Mouse (Mus musculus): ENCODE measurements around the gene Smurf2.

Smurf2 gene

DNA sequence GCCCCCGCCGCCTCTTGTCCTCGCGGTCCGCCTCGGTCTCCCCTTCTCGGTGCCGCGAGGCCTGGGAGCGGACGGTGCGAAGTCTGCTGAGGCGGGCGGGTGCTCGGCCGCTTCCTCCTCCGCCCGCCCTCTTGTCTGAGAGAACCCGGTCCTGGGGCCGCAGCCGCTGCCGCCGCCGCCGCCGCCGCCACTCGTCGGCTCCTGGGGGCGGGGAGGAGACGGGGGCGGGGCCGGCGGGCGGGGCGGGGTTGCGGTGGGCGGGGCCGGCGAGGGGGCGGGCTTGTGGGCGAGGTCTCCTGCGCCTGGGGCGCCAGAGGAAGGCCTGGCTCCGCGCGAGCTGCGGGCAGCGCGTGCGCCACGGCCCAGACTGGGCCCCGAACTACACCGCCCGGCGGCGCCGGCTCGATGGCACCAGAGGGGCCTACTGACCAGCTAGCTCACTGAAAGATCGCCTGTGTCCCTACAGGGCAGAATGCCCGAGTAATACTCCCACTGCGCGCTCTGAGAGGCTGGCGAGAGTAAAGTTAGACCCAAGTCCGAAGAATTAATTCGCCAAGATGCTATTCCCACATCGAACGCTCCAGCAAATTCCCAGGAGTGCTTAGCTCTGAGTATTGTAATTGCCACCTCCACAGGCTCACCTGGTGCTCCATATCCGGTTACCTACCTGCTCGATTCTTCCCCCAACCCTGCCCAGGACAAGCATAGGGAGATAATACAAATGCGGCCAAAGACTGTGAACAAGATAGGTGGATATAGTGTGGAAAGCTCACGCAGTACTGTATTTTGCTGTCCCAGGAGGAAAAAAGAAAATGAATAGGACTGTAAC, at the start of gene Smurf2:
Gene Smurf2, minus strand, starts transcription at position 165 of the 829 bp plus-strand sequence.
- in situ Hi-C loops (cut with MseI, MboI) = no loop called here

DNA sequence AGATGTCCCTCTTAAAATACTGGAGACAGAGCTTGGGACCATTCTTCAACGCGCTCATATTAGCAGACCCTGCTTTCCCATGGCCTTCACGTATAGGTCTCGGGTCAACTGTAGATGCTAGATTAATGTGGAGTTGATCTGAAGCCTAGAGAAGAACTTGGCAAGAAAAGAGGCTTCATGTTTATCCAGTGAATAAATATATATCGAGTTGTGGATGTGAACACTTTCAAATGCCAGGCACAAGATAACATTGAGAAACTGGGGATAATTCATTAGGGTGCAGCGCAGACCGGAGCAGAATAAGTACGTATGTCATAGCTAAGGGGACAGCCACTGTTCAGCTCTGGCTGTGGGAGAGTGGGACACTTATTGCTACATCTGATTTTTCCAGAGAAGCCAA, 49.3 kb upstream of the Smurf2 start:
- in situ Hi-C loops (cut with MseI, MboI) = loop anchor here in 1 of 2 experiments (5.0 to 10.0 kb wide), 2 partner anchors 42 to 125 kb away; no protein-coding TSS in a partner anchor

DNA sequence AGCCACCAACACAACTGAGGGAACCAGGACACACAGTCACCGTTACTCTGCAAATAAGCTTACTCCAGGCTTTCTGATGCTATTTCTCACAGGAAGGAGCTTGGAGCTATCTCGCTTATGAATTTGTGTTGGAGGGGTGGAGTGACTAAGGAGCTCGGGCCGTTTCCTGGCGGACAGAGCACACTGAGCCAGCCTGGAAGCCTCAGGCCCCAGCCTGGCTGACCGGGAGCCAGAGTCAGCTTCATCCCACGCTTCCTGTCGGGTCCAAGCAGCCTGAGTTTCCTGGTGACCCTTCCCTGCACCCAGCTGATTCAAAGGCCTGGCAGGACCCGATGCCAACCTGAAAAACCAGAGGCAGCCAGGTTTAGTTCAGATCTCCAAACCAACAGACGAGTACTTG, 47.1 kb upstream of the Smurf2 start:
- in situ Hi-C loops (cut with MseI, MboI) = loop anchor here in 1 of 2 experiments (5.0 kb wide), 1 partner anchor 40 kb away; no protein-coding TSS in a partner anchor

DNA sequence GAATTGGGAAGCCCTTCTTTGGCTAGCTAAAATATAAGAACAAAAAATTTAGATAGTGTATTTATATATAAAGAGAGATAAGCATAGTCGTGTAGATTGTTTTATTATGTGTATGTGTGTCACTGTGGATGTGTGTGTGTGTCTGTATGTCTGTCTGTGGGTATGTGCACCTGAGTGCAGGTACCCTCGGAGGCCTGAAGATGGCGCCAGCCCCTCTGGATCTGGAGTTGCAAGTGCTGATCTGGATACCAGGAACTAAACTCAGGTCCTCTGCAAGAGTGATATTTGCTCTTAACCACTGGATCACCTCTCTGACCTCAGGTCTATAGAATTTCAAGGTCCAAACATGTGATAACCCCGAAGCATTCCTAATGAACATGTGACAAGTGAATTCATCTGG, 45.4 kb upstream of the Smurf2 start:
- in situ Hi-C loops (cut with MseI, MboI) = loop anchor here in 1 of 2 experiments (5.0 kb wide), 1 partner anchor 39 kb away; no protein-coding TSS in a partner anchor

DNA sequence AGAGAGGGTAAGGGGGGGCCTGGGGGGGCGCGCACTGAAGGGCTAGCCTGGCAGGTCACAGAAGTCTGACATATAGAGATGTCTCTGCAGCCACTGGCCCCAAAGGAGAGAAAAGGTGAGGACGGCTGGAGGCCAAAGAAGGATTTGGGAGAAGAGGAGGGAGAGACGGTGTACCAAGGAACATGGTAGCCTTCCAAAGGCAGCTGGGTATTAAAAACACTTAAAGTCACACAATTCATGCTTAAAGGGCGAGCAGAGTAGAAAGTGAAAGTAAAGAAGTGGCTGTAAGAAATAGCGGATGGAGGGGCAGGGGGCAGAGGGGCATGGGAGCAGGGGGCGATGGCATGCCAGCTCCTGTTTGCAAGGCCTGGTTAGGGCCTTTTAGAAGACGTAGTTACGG, 41.8 kb upstream of the Smurf2 start:
- in situ Hi-C loops (cut with MseI, MboI) = loop anchor here in 1 of 2 experiments (5.0 kb wide), 1 partner anchor 35 kb away; no protein-coding TSS in a partner anchor

DNA sequence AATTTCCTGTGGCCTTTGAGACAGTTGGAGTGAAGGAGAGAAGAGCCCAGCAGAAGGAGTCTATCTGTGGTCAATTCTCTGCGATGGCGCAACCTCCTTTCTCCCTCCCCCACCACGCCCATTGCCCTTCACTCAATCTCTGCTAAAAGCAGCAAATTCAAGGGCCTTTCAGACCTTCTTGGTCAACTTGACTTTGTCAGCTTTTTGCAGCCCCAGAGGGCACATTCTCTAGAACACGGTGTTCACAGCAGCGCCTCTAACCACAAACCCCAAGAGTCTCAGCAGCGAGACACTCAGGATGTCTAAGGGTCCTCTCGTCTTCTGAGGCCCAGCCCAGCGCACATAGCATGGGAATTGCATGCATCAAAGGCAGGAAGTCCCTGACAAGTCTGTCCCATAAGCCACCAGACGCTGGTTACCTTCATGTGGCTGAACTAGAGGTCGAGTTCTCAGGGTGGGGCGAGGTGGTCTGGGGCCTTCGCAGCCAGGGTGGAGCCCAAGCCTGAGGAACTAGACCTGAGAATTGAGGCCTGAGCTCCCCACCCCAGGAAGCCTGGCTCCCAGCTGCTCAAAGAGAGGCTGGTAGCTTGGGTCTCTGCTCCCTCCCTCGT, 41.1 kb upstream of the Smurf2 start:
- in situ Hi-C loops (cut with MseI, MboI) = loop anchor here in 1 of 2 experiments (5.0 kb wide), 1 partner anchor 34 kb away; no protein-coding TSS in a partner anchor

DNA sequence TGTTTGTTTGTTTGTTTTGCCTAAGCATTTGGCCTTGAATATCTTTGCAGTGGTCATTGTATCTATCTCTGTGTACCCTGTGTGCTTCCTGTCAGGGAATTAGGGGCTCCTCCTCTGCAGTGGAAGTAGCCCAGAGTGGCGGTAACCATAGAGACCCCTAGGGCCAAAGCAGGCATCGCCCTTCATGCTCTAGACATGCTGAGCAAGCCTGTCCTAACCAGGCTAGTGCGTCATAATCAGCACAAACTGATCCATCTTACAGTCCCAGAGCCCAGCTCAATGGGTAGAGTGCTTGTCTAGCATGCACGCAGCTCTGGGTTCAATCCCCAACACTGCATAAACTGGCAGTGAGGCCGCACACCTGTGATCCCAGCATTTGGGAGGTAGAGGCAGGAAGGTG, 38.6 kb upstream of the Smurf2 start:
- in situ Hi-C loops (cut with MseI, MboI) = no loop called here

DNA sequence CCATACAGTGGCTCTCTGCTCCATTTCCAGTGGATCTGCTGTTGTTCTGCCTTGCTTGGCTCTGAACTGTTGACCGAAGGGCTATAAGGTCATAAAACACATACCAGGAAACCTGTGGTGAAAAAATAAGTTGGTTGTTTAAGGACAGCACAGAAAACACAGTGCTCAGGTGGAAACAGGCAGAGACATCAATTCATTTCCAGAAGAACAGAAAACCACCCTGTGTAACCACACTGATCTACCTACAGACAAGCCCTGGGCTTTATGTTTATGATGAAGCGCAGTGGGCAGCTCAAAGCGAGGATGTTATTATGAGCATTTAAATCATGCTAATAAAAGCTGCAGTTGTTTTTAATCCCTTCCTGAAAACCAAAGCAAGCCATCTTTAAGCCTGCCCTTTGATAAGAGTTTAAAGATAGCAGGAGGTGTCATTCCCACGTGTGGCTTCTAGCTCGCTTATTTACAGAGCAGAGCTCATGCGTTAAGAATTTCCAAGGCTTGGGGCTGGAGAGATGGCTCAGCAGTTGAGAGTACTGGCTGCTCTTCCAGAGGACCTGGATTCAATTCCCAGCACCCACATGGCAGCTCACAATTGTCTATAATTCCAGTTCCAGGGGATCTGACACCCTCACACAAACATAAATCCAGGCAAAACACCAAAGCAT, 38.0 kb upstream of the Smurf2 start:
- in situ Hi-C loops (cut with MseI, MboI) = no loop called here

DNA sequence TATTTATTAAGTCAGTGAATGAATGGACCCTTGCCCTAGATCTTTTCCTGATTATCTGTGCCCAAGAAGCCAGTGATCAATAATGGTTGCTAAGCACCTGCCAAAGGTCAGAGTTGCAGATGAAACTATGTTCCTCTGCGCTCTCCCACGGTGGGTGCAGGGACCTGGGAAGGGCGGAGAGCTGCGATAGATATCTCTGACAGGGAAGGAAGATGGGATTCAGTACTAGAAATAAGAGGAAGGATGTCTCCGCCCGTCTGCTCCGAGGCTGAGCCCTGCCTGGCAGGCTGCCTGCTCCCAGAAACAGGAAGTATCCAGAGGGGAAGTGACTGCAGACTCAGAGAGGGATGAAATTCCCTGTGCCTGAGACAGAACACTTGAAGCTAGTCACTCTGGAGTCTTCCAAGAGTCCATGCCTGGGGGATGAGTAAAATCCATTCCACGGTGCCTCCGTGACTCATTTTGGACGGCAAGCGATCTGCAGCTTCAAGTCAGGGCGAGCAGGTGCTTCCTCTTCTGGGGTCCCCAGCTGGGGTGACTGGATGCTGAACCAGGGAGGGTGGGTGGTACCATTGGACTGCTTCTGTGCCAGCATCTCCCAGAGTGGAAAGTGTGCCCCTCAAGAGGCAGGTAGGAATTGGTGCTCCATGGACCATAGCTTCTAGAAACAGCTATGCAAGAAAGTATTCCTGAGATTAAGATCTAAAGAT, 36.9 kb upstream of the Smurf2 start:
- in situ Hi-C loops (cut with MseI, MboI) = no loop called here

DNA sequence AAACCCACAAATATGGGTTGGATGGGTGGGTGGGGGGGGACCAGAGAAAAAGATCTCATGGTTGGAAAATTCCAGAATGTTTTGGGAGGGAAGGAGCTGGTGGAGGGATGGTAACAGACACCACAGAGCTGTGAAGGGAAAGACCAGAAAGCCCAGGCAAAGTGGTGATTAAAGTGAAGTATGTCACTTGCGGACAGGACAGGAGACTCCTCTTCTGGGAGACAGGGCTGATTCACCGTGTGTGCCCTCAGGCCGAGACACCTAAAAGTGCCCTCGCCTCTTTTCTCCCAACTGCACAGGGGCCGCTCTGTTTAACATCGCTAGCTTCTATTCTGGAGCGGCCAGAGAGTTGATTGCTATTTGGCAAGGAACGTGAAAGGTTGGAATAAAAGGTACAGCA, 34.1 kb upstream of the Smurf2 start:
- in situ Hi-C loops (cut with MseI, MboI) = no loop called here

DNA sequence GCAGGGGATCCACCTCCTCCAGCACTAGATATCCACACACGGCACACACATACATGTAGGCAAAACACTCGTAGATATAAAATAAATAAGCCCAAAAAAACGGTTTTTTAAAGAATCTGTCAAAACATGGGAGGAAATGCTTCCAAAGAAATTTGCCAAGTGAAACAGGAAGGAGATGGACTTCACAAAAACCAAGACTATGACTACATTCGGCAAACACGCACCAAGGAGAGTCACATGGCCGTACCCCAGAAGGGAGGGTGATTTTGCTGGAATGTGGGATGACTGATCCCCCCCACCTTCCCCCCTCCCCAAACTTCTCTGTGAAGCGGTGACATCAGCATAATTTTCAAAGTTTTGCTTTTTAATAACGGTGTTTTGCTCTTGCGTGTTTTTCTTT, 33.6 kb upstream of the Smurf2 start:
- in situ Hi-C loops (cut with MseI, MboI) = no loop called here

DNA sequence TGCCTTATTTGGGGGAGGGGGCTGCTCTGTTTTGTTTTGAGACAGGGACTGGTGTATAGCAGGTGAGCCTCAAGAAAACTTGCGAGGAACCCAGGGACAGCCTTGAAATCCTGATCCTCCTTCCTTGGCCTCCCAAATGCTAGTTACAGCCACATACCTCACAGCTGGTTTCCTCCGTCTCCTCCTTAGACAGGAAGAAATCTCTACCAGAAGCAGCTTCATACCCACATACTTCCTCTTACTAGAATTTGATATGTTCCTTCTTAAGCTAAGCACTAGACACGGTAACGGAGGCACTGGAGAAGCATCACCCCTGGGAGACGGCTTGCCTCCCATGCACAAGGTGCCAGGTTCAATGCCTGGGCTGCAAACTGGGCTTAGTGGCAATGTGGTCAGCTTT, 16.8 kb upstream of the Smurf2 start:
- in situ Hi-C loops (cut with MseI, MboI) = no loop called here

DNA sequence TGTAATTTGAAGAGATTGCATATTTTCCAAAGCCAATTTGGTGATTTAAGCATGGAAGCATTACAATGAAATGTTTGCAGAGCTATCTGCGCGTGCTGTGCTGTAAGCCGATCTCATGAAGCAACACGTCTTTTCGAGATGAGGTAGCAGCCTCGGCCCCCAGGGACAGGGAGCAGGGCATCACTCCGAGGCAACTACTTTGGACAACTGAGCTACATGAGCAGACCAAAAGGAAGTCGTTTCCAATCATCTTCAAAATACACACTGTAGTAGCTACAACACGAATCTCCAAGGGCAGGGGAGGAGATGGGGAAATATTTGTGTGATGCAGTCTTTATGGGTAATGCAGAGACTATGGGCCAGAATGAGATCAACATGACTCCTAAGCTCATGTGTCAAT, 9.9 kb upstream of the Smurf2 start:
- in situ Hi-C loops (cut with MseI, MboI) = no loop called here

DNA sequence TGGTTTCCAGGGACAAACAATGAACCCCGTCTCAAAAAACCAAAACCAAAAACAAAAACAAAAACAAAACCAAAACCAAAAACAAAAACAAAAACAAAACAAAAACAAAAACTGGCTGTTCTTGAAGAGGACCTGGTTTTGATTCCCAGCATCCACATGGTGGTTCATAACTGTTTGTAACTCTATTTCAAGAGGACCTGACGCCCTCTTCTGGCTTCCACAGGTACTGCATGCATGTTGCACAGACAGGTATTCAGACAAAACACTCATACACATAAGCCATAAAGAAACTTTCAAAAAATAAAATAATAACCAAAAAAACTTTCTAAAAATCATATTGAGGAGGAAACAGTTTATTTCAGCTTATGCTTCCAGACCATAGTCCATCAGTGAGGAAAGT, 8.4 kb upstream of the Smurf2 start:
- in situ Hi-C loops (cut with MseI, MboI) = loop anchor here (5.0 kb wide), 2 partner anchors 33 to 38 kb away; no protein-coding TSS in a partner anchor

DNA sequence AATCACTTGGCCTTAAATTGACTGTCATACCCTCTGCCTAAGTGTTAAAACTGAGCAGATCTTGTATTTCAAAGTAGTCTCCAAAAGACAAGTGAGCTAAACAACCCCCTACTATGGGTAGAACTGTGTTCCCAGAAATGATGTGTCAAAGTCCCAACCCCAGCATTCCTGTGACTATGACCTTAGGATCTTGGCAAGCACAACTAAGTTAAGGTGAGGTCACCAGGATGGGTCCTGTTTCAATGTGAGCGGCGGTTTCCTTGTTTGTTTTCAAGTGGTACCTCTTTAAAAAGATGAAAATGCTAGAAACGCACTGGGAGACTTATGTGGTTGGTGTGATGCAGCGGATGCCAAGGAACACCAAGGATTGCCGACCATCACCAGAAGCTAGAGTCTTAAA, 7.4 kb upstream of the Smurf2 start:
- in situ Hi-C loops (cut with MseI, MboI) = loop anchor here (5.0 kb wide), 2 partner anchors 34 to 39 kb away; no protein-coding TSS in a partner anchor

DNA sequence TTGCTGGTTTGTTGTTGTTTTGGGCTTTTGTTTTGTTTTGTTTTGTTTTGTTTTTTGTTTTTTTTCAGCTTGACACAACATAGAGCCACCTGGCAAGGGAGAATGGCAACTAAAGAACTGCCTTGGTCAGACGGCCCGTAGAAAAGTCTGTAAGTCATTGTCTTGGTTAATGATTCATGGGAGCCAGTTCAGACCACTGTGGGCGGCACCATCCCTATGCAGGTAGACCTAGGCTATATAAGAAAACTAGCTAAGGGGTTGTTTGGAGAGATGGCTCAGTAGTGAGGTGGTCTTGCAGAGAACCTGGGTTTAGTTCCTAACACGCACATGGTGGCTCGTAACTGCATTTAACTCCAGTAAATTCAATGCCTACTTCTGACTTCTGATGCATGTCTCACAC, 6.7 kb upstream of the Smurf2 start:
- in situ Hi-C loops (cut with MseI, MboI) = loop anchor here (5.0 kb wide), 2 partner anchors 35 to 40 kb away; no protein-coding TSS in a partner anchor

DNA sequence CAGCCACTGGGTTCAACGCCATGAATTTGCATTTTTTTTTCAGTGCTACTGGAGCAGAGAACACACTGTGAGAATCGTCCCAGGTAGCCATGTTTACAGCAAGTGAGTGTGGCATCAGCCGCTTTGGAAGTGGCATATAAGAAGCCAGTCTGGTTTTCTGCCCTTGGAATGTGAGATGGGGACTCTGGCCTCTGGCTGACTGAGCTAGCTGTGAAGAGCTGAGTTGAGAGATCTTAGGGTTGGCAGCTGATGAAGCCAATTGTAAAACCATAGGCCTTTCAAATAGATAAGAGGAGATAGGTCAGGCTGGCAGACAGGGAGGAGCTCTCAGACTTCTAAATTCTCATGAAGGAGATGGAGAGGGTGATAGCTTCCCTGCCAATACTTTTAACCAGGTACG, 6.2 kb upstream of the Smurf2 start:
- in situ Hi-C loops (cut with MseI, MboI) = loop anchor here (5.0 kb wide), 2 partner anchors 36 to 41 kb away; no protein-coding TSS in a partner anchor

DNA sequence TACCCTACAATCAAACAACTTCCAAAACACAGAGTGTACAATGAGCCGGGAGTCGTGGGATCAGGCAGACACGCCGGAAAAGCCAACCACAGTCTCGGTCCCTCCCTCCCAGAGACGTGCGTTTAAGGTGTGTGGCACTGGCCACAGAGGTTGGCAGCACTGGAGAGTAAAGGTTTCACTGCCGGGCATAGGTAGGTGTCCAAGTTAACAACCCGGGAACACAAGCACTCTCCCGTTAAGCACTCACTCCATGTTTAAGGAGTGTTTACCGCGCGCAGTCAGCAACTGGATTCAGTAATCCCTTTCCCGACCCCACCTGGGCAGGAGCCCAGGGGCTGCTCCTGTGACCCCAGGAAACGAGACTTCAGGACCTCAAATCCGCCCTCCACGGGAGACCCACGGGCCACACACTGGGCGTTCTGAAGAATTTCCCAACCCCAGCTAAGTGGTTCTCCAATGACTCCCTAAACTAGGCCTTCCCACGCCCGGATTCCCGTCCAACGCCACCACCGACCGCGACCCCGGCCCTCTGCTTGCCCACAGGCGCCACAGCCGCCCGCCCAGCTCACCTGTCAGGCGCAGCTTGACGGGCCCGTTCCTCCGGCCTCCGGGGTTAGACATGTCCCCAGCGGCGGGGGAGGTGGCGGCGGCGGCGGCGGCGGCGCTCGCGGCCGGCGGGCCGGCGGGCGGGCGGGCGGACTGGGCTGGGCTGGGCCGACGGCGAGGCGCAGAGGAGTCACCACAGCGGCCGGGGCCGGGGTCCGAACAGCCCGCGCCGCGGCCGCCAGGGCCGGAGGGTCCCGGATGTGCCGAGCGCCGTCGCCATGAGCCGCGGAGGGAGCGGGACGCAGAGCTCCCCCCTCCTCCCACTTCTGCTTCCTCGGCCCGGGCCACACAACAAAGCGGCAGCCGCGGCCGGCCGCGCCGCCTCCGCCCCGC, 634 bp downstream of the Smurf2 start:
- in situ Hi-C loops (cut with MseI, MboI) = no loop called here

DNA sequence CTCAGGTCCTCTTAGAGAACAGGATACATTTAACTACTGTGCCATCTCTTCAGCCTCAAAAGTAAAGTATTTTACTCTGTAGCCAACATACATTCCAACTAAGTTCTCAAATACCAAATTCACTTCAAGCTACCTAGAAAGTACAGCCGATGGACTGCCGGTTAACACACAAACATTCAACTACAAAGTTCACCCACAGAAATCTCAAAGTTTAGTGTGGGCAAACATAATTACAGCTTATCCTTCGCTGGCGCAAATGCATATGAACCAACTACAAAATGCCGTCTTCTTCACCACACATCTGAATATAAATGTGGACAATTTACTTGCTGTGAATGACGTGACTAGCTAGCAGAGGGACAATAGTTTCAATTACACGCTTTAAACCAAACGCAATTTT, 1.6 kb downstream of the Smurf2 start:
- in situ Hi-C loops (cut with MseI, MboI) = no loop called here

DNA sequence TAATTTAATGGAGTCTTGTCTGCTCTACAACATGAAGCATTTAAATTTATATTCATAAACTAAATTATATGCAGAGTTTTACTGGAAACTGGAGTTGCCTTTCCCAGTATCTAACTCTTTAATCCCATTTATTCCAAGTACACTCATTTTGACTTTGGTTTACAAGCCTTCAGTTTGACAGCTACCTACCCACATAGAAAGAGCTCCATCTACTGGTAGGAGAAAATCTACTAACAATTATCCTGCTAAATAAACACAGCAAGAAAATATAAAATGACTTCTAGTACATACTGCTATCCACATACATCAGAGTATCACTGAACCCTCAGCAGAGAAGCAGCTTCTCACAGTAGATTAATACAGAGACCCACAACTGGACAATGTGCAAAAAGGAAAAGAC, 9.3 kb downstream of the Smurf2 start:
- in situ Hi-C loops (cut with MseI, MboI) = no loop called here
